Mouse (Mus musculus) bone marrow, adult 2 months (tissue): ENCODE data around the gene Kcnmb3.

ENCODE experiments used
- CTCF ChIP-seq: fragments of 200-500 bp; IDR thresholded peaks from 2 replicates; pipeline ENCODE4 v1.5.1; 2011; ENCODE audit warnings: low read length, control low read depth; ENCODE audit not compliant: control insufficient read depth, insufficient read depth
- POLR2A ChIP-seq: fragments of 200-500 bp; IDR thresholded peaks from 2 replicates; pipeline ENCODE4 v1.6.1; 2011; ENCODE audit warnings: low read depth, mild to moderate bottlenecking, control low read depth, low read length, borderline replicate concordance; ENCODE audit not compliant: control insufficient read depth

DNA sequence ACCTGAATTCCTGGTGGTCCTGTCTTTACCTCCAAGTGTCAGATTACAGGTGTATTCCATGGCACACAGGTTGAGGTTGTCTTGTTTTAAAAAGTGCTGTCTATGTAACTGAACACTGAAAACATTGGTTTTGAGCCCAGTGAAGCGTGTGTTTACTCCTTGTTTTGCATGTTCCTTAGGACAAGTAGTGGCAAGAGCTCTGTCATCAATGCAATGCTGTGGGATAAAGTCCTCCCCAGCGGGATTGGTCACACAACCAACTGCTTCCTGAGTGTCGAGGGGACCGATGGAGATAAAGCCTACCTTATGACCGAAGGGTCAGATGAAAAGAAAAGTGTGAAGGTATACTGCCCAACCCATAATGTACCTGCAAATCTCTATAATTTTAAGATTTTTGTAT lies 46.1 kb upstream of the Kcnmb3 start:
- TF ChIP-seq CTCF = no peak
- TF ChIP-seq POLR2A = no peak
